Mouse (Mus musculus): Measurements from ENCODE around the gene Ccdc93. TPM values are rescaled to one million over a fixed set of nuclear protein-coding genes. Genes with fewer than 3 reads are reported as not detected.

Gene Ccdc93
- polyA plus RNA-seq, 1 experiment from 2014 or later, result 14.8 TPM

- Histone ChIP-seq H3K36me3 (replicated peaks) (peaks cover 33% of the 10 kb centered on the region), H3K9ac (no peak overlapping the region), H3K4me2 (no peak overlapping the region), H3K27me3 (replicated peaks) (no peaks in the 10 kb centered on the region), H3K27ac (no peak overlapping the region), H3K4me3 (no peak overlapping the region), H3K4me1 (no peaks in the 10 kb centered on the region), H3K9me3 (no peaks in the 10 kb centered on the region)
- WGBS, result 93% methylated on average over 4 of the region's 4 CpGs
- no peak for ATAC-seq (replicated peaks)
These were observed 52.2 kb downstream of the Ccdc93 start for GRCm38 (mm10) chr1:121483091-121483490.

- no peaks in the 10 kb centered on the region for H3K4me1 ChIP-seq
These were observed 56.0 kb downstream of the Ccdc93 start for GRCm38 (mm10) chr1:121486803-121487202.

GRCm38 (mm10) chr1:121490241-121490640, 59.4 kb downstream of the Ccdc93 start:
- Histone ChIP-seq H3K9ac (no peak overlapping the region), H3K4me1 (no peaks in the 10 kb centered on the region), H3K4me2 (no peak overlapping the region), H3K4me3 (no peak overlapping the region), H3K27me3 (replicated peaks) (no peaks in the 10 kb centered on the region), H3K9me3 (no peaks in the 10 kb centered on the region), H3K36me3 (replicated peaks) (peaks cover 28% of the 10 kb centered on the region), H3K27ac (no peak overlapping the region)
- no peak for ATAC-seq (replicated peaks)
- 35% methylated on average over 5 of the region's 5 CpGs for WGBS

More at GRCm38 (mm10) chr1:121486803-121487202, 56.0 kb downstream of the Ccdc93 start:
- H3K4me3 ChIP-seq, result no peak overlapping the region
- 94% methylated on average over 6 of the region's 6 CpGs for WGBS
- no peaks in the 10 kb centered on the region for H3K9me3 ChIP-seq
- H3K4me2 ChIP-seq, result no peak overlapping the region
- H3K27ac ChIP-seq, result no peak overlapping the region
- H3K27me3 ChIP-seq (replicated peaks), result no peaks in the 10 kb centered on the region
- no peak for ATAC-seq (replicated peaks)
- H3K36me3 ChIP-seq (replicated peaks), result peaks cover 28% of the 10 kb centered on the region
- H3K9ac ChIP-seq, result no peak overlapping the region

GRCm38 (mm10) chr1:121497093-121497492, 66.2 kb downstream of the Ccdc93 start:
- Histone ChIP-seq H3K9me3 (no peaks in the 10 kb centered on the region), H3K4me1 (no peaks in the 10 kb centered on the region), H3K27me3 (replicated peaks) (no peaks in the 10 kb centered on the region), H3K4me3 (no peak overlapping the region), H3K9ac (no peak overlapping the region), H3K4me2 (no peak overlapping the region), H3K36me3 (replicated peaks) (peaks cover 31% of the 10 kb centered on the region), H3K27ac (no peak overlapping the region)
- no peak for ATAC-seq (replicated peaks)
- 97% methylated on average over 4 of the region's 4 CpGs for WGBS

DNA sequence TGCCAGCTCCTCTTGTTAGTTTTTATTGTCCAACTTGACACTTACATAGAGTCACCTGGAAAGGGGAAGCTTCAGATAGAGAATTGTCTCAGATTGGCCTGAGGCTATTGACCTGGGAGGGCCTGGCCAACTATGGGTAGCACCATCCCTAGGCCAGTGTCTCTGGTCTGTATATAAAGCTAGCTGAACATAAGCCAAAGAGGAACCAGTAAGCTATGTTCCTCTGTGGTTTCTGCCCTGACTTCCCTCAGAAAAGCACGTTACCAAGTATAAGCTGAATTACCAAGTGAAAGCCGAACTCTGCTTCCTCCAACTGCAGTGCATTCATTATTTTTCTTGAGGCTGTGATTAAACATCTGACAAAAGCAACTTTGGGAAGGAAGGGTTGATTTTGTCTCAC, 77.9 kb downstream of the Ccdc93 start:
- Histone ChIP-seq H3K36me3 (replicated peaks) (no peaks in the 10 kb centered on the region; the same call in 1 of the 2 replicates), H3K9me3 (no peaks in the 10 kb centered on the region), H3K9ac (no peak overlapping the region), H3K4me3 (no peak overlapping the region), H3K27me3 (replicated peaks) (no peaks in the 10 kb centered on the region), H3K4me1 (no peaks in the 10 kb centered on the region), H3K27ac (no peak overlapping the region), H3K4me2 (no peak overlapping the region)
- no peak for ATAC-seq (replicated peaks)
- WGBS, result 85% methylated on average over 2 of the region's 2 CpGs

DNA sequence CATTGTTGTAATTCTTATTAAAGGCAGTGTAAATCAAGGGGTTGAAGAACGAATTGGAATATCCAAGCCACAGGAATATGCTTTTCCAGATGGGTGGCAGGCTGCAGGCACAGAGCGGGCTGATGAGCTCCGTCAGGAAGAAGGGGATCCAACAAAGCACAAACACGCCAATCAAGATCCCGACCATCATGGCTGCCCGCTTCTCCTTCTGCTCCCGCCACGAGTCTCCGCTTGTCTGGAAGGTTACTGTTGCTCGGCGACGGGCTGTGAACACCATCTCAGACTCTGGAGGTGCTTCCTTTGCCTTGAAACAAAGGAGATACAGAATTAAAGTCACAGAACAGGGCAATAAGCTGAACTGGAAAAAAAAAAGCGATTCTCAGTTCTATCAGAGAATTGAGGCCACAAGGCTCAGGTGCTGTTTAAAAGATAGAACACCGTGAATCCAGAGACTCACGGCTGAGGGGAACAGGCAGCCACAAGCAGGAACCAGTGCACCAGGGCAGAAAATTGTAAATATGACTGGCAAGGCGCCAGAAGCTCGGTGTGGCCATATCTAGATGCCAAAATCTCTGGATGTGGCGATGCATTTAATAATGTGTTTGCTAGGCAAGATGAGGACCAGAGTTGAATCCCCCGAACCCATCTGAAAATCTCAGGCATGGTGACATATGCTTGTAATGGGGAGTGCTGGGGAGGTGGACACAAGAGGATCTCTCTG, 79.7 kb downstream of the Ccdc93 start:
- H3K4me1 ChIP-seq, result no peaks in the 10 kb centered on the region
- no peak overlapping the region for H3K4me3 ChIP-seq
- H3K27me3 ChIP-seq (replicated peaks), result no peaks in the 10 kb centered on the region
- no peaks in the 10 kb centered on the region for H3K9me3 ChIP-seq
- no peaks in the 10 kb centered on the region; the same call in 1 of the 2 replicates for H3K36me3 ChIP-seq (replicated peaks)
- H3K9ac ChIP-seq, result no peak overlapping the region
- 86% methylated on average over 19 of the region's 19 CpGs for WGBS
- H3K27ac ChIP-seq, result no peak overlapping the region
- ATAC-seq (replicated peaks), result no peak
- no peak overlapping the region for H3K4me2 ChIP-seq

GRCm38 (mm10) chr1:121511186-121511585, 80.3 kb downstream of the Ccdc93 start:
- H3K36me3 ChIP-seq (replicated peaks), result no peaks in the 10 kb centered on the region; the same call in 1 of the 2 replicates

GRCm38 (mm10) chr1:121511966-121512365, 81.1 kb downstream of the Ccdc93 start:
- no peaks in the 10 kb centered on the region for H3K4me1 ChIP-seq
- WGBS, result 94% methylated on average over 2 of the region's 2 CpGs
- no peak overlapping the region for H3K4me2 ChIP-seq
- ATAC-seq (replicated peaks), result no peak
- H3K9ac ChIP-seq, result no peak overlapping the region
- H3K36me3 ChIP-seq (replicated peaks), result no peaks in the 10 kb centered on the region; the same call in 1 of the 2 replicates
- no peak overlapping the region for H3K4me3 ChIP-seq
- H3K9me3 ChIP-seq, result no peaks in the 10 kb centered on the region
- no peak overlapping the region for H3K27ac ChIP-seq
- no peaks in the 10 kb centered on the region for H3K27me3 ChIP-seq (replicated peaks)

More at GRCm38 (mm10) chr1:121511186-121511585, 80.3 kb downstream of the Ccdc93 start:
- Histone ChIP-seq H3K9me3 (no peaks in the 10 kb centered on the region), H3K9ac (no peak overlapping the region), H3K27me3 (replicated peaks) (no peaks in the 10 kb centered on the region), H3K4me2 (no peak overlapping the region), H3K4me3 (no peak overlapping the region), H3K27ac (no peak overlapping the region), H3K4me1 (no peaks in the 10 kb centered on the region)
- no peak for ATAC-seq (replicated peaks)
- WGBS, result 44% methylated on average over 2 of the region's 2 CpGs

DNA sequence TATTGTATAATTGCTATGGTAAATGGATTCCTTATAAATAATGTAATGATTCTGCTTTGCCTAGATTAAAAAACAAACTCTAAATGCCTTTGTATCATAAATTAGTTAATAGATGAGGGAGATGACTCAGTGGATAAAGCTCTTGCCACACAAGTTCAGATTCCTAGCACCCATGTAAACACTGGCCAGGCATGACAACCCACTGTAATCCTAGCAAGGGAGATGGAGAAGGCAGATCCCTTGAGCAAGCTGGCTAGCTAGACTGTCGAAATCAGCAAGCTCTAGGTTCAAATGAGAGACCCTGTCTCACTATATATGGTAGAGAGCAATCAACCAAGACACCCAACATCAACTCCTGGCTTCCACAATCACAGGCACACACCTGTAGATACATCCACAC, 87.8 kb downstream of the Ccdc93 start:
- 75% methylated on average over 1 of the region's 1 CpGs for WGBS
- no peak for ATAC-seq (replicated peaks)
- no peak overlapping the region for H3K4me2 ChIP-seq
- no peaks in the 10 kb centered on the region for H3K27me3 ChIP-seq (replicated peaks)
- H3K4me1 ChIP-seq, result no peaks in the 10 kb centered on the region
- H3K9ac ChIP-seq, result no peak overlapping the region
- no peaks in the 10 kb centered on the region for H3K36me3 ChIP-seq (replicated peaks)
- no peak overlapping the region for H3K27ac ChIP-seq
- H3K9me3 ChIP-seq, result no peaks in the 10 kb centered on the region
- H3K4me3 ChIP-seq, result no peak overlapping the region

DNA sequence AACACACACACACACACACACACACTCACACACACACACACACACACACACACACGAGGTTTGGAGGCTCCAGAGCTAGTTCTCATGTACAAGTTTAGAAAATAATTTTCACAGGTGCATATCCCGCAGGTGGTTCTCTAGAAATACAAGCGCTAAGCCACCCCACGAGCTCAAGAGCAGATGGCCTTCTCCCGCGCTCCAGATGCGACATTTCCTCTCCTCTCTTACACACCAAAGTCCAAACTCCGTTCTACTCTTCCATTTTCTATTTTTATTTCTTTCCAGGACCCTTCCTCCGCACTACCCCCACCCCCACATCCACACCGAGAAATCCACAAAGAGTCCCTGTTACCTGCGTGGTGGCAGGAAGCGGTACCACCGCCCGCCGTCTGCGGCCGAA, 96.2 kb downstream of the Ccdc93 start:
- no peak overlapping the region for H3K9ac ChIP-seq
- no peak for ATAC-seq (replicated peaks)
- peak overlapping the region; percentile 76 for H3K4me2 ChIP-seq
- peaks cover 17% of the 10 kb centered on the region for H3K4me1 ChIP-seq
- H3K9me3 ChIP-seq, result no peaks in the 10 kb centered on the region
- H3K27ac ChIP-seq, result no peak overlapping the region
- no peaks in the 10 kb centered on the region for H3K36me3 ChIP-seq (replicated peaks)
- H3K27me3 ChIP-seq (replicated peaks), result peaks cover 20% of the 10 kb centered on the region
- 51% methylated on average over 17 of the region's 17 CpGs for WGBS
- peak overlapping the region; percentile 35 for H3K4me3 ChIP-seq

DNA sequence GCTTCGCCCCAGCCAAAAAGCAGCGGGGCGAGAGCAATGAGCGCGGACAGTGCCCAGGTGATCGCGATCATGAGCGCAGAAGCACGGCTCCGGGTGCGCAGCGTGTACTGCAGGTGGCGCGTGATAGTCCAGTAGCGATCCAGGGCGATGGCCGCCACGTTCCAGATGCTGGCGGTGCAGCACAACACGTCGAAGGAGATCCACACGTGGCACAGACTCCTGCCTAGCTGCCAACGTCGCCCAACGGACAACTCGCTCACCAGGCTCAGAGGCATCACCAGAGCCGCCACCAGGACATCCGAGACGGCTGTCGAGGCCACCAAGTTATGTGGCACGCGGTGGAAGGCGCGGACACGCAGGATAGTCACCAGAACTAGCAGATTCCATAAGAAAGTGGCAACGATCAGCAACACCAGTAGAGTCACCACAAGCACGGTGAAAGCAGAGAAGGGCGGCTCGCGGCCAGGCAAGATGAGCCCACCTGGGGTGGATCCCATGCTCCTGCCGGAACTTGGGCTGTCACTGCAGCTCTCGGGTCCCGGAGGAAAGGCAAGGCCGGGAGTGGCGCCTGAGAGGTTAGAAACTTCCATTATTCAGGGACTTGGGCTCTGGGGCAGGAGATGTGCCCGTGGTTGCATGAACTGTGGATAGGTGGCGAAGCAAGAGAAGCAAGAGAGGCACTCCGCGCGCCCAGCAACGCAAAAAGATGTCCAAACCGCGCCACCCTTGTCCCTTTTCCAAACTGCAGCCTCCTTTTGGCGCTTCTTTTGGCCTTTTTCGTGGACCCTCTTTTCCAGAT, 97.0 kb downstream of the Ccdc93 start:
- Histone ChIP-seq H3K9ac (peak overlapping the region; percentile 7), H3K27ac (no peak overlapping the region), H3K27me3 (replicated peaks) (peaks cover 20% of the 10 kb centered on the region), H3K4me2 (peak overlapping the region; percentile 76), H3K4me1 (peaks cover 17% of the 10 kb centered on the region), H3K36me3 (replicated peaks) (no peaks in the 10 kb centered on the region), H3K9me3 (no peaks in the 10 kb centered on the region), H3K4me3 (peak overlapping the region; percentile 35)
- 10% methylated on average over 55 of the region's 55 CpGs for WGBS
- ATAC-seq (replicated peaks), result peak; percentile 80

DNA sequence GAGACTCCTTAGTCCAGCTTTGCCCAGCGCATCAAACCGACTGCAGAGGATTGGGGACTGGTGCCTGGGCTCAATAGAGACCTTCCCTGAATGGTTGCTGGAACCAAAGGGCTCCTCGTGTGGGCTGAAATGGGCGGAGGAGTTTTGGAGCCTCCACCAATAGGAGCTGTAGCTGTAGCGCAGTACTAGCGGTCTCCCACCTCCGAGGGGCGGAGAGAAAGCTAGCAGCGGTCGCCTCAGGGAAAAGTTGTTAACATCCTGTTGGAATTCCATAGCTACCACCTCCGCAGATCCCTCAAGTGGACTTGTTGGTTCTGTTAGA, 97.5 kb downstream of the Ccdc93 start, which contains the start of gene Htr5b:
Gene Htr5b (minus strand): TSS at position 67 of the 322 bp plus-strand sequence.
- H3K9ac ChIP-seq, result peak within 1 kb of the TSS; percentile 7
- no peak within 1 kb of the TSS for H3K27ac ChIP-seq
- peak within 1 kb of the TSS; percentile 35 for H3K4me3 ChIP-seq
- ATAC-seq (replicated peaks), result peak; percentile 89
- H3K4me2 ChIP-seq, result peak within 1 kb of the TSS; percentile 76
- peaks cover 17% of the 10 kb centered on the region for H3K4me1 ChIP-seq
- no peaks in the 10 kb centered on the region for H3K9me3 ChIP-seq
- no peaks in the 10 kb centered on the region for H3K36me3 ChIP-seq (replicated peaks)
- 5% methylated on average over 11 of the region's 11 CpGs for WGBS
- H3K27me3 ChIP-seq (replicated peaks), result peaks cover 20% of the 10 kb centered on the region

Measured in midbrain, embryonic 15.5 days (tissue).